7 mouse cellular contexts compared by ENCODE assay signal in the genomic region with DNA sequence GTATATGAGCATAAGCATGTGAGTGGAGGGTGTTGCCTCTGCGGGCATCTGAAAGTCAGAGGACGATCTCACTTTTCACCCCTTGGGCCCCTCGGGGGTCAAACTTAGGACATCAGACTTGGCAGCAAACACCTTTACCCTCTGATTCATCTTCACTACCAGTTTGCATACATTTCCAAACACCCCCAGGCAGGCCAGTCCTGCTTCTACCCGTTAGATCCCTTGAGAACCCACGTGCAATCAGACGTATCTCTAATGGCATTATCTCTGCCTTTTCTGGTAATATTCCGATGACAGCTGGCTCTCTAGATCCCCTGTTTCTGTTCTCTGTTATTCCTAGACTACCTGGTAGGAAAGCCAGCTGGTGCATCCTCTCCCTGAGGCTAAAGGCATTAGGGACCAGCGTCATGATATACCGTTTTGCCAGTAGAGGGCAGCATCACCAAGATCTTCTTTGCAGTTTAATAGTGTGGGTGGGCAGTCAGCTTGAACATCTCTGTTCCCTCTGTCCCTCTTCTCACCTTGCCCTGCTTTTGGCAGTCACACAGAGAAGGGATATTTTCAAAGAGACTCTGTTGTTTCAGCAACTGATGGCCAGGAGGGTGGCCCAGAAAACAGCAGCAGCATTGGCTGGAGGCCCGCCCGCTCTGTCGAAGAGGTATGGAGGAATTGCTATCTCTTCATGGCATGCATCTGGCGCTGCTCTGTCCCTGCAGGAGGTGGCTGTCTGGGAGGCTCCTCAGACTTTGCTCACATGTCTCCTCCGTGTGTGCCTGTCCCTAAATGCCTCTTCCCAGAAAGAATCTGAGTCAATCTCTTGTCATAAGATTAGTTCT.
DNase-seq lines count a peak whose midpoint lies in the region.

No protein-coding gene starts in this region.

- peak; percentile 70 for DNase-seq in NIH3T3 (ENCODE audit: low read depth)
- peak; percentile 42 for DNase-seq in brain, embryonic 18.5 days (ENCODE audit: low read depth, low spot score)
- peak; percentile 19 for DNase-seq in fibroblast of lung, adult 2 months (ENCODE audit: low read depth)
- DNase-seq in heart, postnatal 10 days: peak; percentile 63 to 81
- peak; percentile 71 for DNase-seq in layer of hippocampus, adult 9-10 months (ENCODE audit: low spot score)
- peak; percentile 33 for DNase-seq in lung, postnatal 25 days (ENCODE audit: low spot score)
- DNase-seq in right cerebral cortex, postnatal 25 days: peak; percentile 69

- intact Hi-C loops in heart, postnatal 10 days (cut with DNase I): loop anchor here (1.0 to 10.0 kb wide), 3 partner anchors 277 to 1397 kb away; partner anchors contain the start of gene Slc24a2

Comparison
In these comparisons a context has a peak if more than half of its experiments do, and no peak if none do; other contexts are left out.
1. Peak in every context shown above with its lines: DNase-seq.
2. DNase-seq: peak in every context shown above with its lines; median percentile 72 in heart, postnatal 10 days; 71 in layer of hippocampus, adult 9-10 months; 70 in NIH3T3; 69 in right cerebral cortex, postnatal 25 days; 42 in brain, embryonic 18.5 days; 33 in lung, postnatal 25 days; 19 in fibroblast of lung, adult 2 months.